Mouse (Mus musculus): ENCODE measurements at regions not wholly inside any gene's neighbourhood (a gene's known extent, or its start where the extent isn't known, plus 50 kb on each side); places are given as distances from the start of the nearest gene placed in this dataset.

DNA sequence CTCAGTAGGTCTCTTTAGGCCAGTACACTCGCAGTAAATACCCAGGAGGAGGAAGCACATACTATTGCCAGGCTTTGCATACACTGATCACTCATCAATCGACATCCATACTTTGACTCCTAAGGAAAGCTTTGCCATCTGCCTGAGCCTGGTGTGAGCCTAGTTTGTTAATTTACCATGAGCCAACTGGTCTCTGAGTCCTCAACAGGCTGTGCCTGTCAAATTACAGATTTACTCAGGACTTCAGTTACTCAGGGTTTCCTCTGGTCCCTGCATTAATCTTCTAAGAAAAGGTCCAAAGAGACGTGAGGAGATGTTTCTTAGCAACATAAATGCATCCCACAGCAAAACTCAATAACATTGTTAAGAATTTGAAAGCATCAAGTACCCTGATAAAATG, 50.0 kb upstream of the Snx19 start:
- Histone ChIP-seq H3K36me3 (replicated peaks; ENCODE audit: control insufficient read depth, insufficient read depth, low read depth, low read length) (no peaks in the 10 kb centered on the region), H3K27me3 (ENCODE audit: control insufficient read depth, insufficient read depth, low read length) (no peaks in the 10 kb centered on the region), H3K27ac (replicated peaks; ENCODE audit: low read depth, low read length) (no peak overlapping the region), H3K4me3 (ENCODE audit: low read depth, low read length) (no peak overlapping the region), H3K9ac (replicated peaks; ENCODE audit: low read length) (no peak overlapping the region), H3K4me1 (ENCODE audit: control insufficient read depth, insufficient read depth, low read length) (no peaks in the 10 kb centered on the region), H3K9me3 (replicated peaks; ENCODE audit: control insufficient read depth, low read length) (no peaks in the 10 kb centered on the region), H3K4me2 (ENCODE audit: low read depth, low read length) (no peak overlapping the region)
- DNase-seq (ENCODE audit: low spot score) (no peak), ATAC-seq (replicated peaks; ENCODE audit: insufficient number of reproducible peaks, low FRiP score, low TSS enrichment, low read depth) (no peak)
- 83% methylated on average over 3 of the region's 3 CpGs for WGBS

Data from embryonic facial prominence, embryonic 11.5 days (tissue).